Mouse (Mus musculus): ENCODE measurements around the gene Nfatc2. TPM values are rescaled to one million over a fixed set of nuclear protein-coding genes. Genes with fewer than 3 reads are reported as not detected.
A peak's percentile ranks its signal among the peaks of the same experiment; 100 is the strongest.

The Nfatc2 gene
- polyA plus RNA-seq, 1 experiment from 2014 or later, result 3.3 TPM

- Histone ChIP-seq H3K27me3 (ENCODE audit: control insufficient read depth, insufficient read depth, low read length) (no peaks in the 10 kb centered on the region), H3K9ac (ENCODE audit: low read length) (no peak overlapping the region), H3K4me1 (ENCODE audit: control insufficient read depth, insufficient read depth, low read length) (no peaks in the 10 kb centered on the region), H3K27ac (ENCODE audit: low read length) (no peak overlapping the region), H3K4me2 (ENCODE audit: low read depth, low read length) (no peak overlapping the region), H3K36me3 (ENCODE audit: control insufficient read depth, insufficient read depth, low read length) (no peaks in the 10 kb centered on the region), H3K9me3 (replicated peaks; ENCODE audit: control insufficient read depth, low read length) (no peaks in the 10 kb centered on the region), H3K4me3 (replicated peaks; ENCODE audit: low read length) (no peak overlapping the region)
- WGBS, result 73% methylated on average over 6 of the region's 6 CpGs
- no peak for ATAC-seq (ENCODE audit: insufficient read depth, low FRiP score)
Observed at GRCm38 (mm10) chr2:168480692-168481091, 120.8 kb downstream of the Nfatc2 start.

GRCm38 (mm10) chr2:168479930-168480329, 121.5 kb downstream of the Nfatc2 start:
- H3K4me2 ChIP-seq (ENCODE audit: low read depth, low read length), result no peak overlapping the region
- no peaks in the 10 kb centered on the region for H3K36me3 ChIP-seq (ENCODE audit: control insufficient read depth, insufficient read depth, low read length)
- no peak for ATAC-seq (ENCODE audit: insufficient read depth, low FRiP score)
- WGBS, result 84% methylated on average over 15 of the region's 15 CpGs
- H3K4me1 ChIP-seq (ENCODE audit: control insufficient read depth, insufficient read depth, low read length), result no peaks in the 10 kb centered on the region
- no peak overlapping the region for H3K9ac ChIP-seq (ENCODE audit: low read length)
- H3K27me3 ChIP-seq (ENCODE audit: control insufficient read depth, insufficient read depth, low read length), result no peaks in the 10 kb centered on the region
- no peak overlapping the region for H3K4me3 ChIP-seq (replicated peaks; ENCODE audit: low read length)
- no peaks in the 10 kb centered on the region for H3K9me3 ChIP-seq (replicated peaks; ENCODE audit: control insufficient read depth, low read length)
- H3K27ac ChIP-seq (ENCODE audit: low read length), result no peak overlapping the region

DNA sequence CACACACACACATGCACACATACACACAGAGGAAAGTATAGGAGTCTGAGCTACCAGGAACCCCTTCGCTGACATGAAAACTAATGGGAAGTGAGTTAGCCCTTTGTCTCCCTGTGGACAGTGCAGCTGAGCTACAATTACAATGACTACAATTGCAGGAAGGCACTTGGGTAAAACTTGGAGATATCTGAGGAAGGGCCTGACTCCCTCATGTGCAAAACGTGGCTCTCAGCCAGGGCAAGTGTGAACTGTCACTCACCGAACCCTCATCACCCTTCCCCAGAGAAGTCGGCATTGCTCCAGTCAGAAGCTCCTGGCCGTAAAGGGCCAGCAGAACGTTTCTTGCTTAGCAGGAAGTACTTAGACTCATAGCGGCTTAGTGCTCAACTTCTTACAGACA, 123.0 kb downstream of the Nfatc2 start:
- no peak overlapping the region for H3K4me3 ChIP-seq (replicated peaks; ENCODE audit: low read length)
- H3K9ac ChIP-seq (ENCODE audit: low read length), result no peak overlapping the region
- peak; percentile 29; the same call in 1 of the 2 replicates for ATAC-seq (ENCODE audit: insufficient read depth, low FRiP score)
- 45% methylated on average over 7 of the region's 7 CpGs for WGBS
- no peak overlapping the region for H3K27ac ChIP-seq (ENCODE audit: low read length)
- H3K27me3 ChIP-seq (ENCODE audit: control insufficient read depth, insufficient read depth, low read length), result no peaks in the 10 kb centered on the region
- no peak overlapping the region for H3K4me2 ChIP-seq (ENCODE audit: low read depth, low read length)
- H3K36me3 ChIP-seq (ENCODE audit: control insufficient read depth, insufficient read depth, low read length), result no peaks in the 10 kb centered on the region
- no peaks in the 10 kb centered on the region for H3K9me3 ChIP-seq (replicated peaks; ENCODE audit: control insufficient read depth, low read length)
- 0 out of 2 replicates have a peak, but pooled peaks cover under 1% of the 10 kb centered on the region for H3K4me1 ChIP-seq (ENCODE audit: control insufficient read depth, insufficient read depth, low read length)

DNA sequence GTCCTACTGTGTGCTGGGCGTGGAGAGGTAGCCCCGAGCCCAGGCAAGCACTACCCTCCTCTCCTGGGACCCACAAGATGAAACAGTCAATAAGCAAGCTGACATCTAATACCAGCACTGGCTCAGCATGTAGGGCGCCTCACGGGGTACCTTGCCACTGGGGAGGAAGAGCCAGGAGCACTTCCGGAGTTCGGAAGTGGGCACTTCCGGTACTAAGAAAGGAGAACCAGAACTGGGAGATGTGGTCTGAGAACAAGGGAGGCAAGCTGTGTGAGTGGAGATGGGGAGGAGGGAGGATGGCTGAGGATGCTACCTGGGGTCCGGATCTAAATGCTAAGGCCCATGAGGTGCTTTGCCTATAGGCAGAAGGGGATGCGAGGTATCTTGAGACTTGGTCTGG, 128.0 kb downstream of the Nfatc2 start:
- WGBS, result 61% methylated on average over 9 of the region's 9 CpGs
- no peak overlapping the region for H3K27ac ChIP-seq (ENCODE audit: low read length)
- no peaks in the 10 kb centered on the region for H3K27me3 ChIP-seq (ENCODE audit: control insufficient read depth, insufficient read depth, low read length)
- H3K36me3 ChIP-seq (ENCODE audit: control insufficient read depth, insufficient read depth, low read length), result no peaks in the 10 kb centered on the region
- ATAC-seq (ENCODE audit: insufficient read depth, low FRiP score), result no peak
- H3K9ac ChIP-seq (ENCODE audit: low read length), result no peak overlapping the region; the same call in 1 of the 2 replicates
- H3K4me2 ChIP-seq (ENCODE audit: low read depth, low read length), result peak overlapping the region; percentile 48; the same call in 1 of the 2 replicates
- H3K9me3 ChIP-seq (replicated peaks; ENCODE audit: control insufficient read depth, low read length), result no peaks in the 10 kb centered on the region
- no peak overlapping the region for H3K4me3 ChIP-seq (replicated peaks; ENCODE audit: low read length)
- peaks cover 6% of the 10 kb centered on the region; the same call in 1 of the 2 replicates for H3K4me1 ChIP-seq (ENCODE audit: control insufficient read depth, insufficient read depth, low read length)

GRCm38 (mm10) chr2:168472899-168473298, 128.6 kb downstream of the Nfatc2 start:
- Histone ChIP-seq H3K27me3 (ENCODE audit: control insufficient read depth, insufficient read depth, low read length) (no peaks in the 10 kb centered on the region), H3K4me1 (ENCODE audit: control insufficient read depth, insufficient read depth, low read length) (peaks cover 6% of the 10 kb centered on the region; the same call in 1 of the 2 replicates), H3K27ac (ENCODE audit: low read length) (no peak overlapping the region), H3K4me3 (replicated peaks; ENCODE audit: low read length) (peak overlapping the region; percentile 38), H3K36me3 (ENCODE audit: control insufficient read depth, insufficient read depth, low read length) (no peaks in the 10 kb centered on the region), H3K9me3 (replicated peaks; ENCODE audit: control insufficient read depth, low read length) (no peaks in the 10 kb centered on the region), H3K9ac (ENCODE audit: low read length) (peak overlapping the region; percentile 62), H3K4me2 (ENCODE audit: low read depth, low read length) (peak overlapping the region; percentile 48)
- ATAC-seq (ENCODE audit: insufficient read depth, low FRiP score), result no peak
- 13% methylated on average over 16 of the region's 16 CpGs for WGBS

DNA sequence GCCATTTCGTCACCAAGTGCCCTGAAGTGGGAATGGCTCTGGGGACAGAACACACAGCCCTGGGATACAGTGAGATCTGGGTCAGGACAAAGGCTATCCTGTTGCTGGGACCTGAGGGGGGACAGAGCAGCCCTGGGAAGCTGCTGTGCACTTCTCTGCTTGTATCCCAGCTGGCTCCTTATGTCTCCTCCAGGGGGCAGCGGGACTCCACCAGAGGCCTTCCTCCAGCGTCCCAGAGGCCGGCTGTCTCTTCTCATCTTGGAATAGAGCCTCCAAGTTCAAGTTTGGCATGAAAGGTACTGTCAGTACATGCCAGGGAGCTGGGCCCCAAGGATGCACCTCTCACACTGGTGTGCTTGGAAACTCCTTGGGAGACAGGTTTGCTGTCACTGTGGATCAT, 132.4 kb downstream of the Nfatc2 start:
- ATAC-seq (ENCODE audit: insufficient read depth, low FRiP score), result peak; percentile 17; the same call in 1 of the 2 replicates

DNA sequence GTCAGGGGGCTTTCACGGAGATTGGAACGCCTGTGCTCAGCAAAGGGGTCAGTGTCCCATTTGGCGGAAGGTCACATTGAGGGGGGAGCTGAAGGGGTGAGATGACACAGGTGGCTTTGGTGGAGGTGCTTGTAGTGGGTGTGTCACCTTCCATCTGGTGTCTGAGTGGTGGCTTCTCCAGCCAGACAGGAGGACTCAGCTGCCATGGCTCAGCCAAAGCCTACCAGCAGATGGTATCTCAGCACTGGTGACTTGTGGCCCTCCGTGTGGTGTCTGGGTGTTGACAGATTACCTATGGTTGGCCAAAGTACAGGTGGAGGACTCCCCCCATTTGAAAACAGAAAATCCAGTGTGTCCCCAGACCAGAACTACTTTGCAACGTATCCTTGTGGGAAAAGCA, 134.3 kb downstream of the Nfatc2 start:
- no peak overlapping the region for H3K4me2 ChIP-seq (ENCODE audit: low read depth, low read length)
- WGBS, result 80% methylated on average over 5 of the region's 5 CpGs
- no peak for ATAC-seq (ENCODE audit: insufficient read depth, low FRiP score)
- no peak overlapping the region for H3K27ac ChIP-seq (ENCODE audit: low read length)
- H3K27me3 ChIP-seq (ENCODE audit: control insufficient read depth, insufficient read depth, low read length), result no peaks in the 10 kb centered on the region
- no peaks in the 10 kb centered on the region for H3K36me3 ChIP-seq (ENCODE audit: control insufficient read depth, insufficient read depth, low read length)
- H3K9me3 ChIP-seq (replicated peaks; ENCODE audit: control insufficient read depth, low read length), result no peaks in the 10 kb centered on the region
- H3K4me1 ChIP-seq (ENCODE audit: control insufficient read depth, insufficient read depth, low read length), result no peaks in the 10 kb centered on the region
- no peak overlapping the region for H3K9ac ChIP-seq (ENCODE audit: low read length)
- no peak overlapping the region for H3K4me3 ChIP-seq (replicated peaks; ENCODE audit: low read length)

More for the DNA sequence above, 132.4 kb downstream of the Nfatc2 start:
- no peak overlapping the region for H3K4me2 ChIP-seq (ENCODE audit: low read depth, low read length)
- H3K27me3 ChIP-seq (ENCODE audit: control insufficient read depth, insufficient read depth, low read length), result no peaks in the 10 kb centered on the region
- H3K27ac ChIP-seq (ENCODE audit: low read length), result no peak overlapping the region
- no peak overlapping the region for H3K4me3 ChIP-seq (replicated peaks; ENCODE audit: low read length)
- H3K9ac ChIP-seq (ENCODE audit: low read length), result no peak overlapping the region
- no peaks in the 10 kb centered on the region for H3K36me3 ChIP-seq (ENCODE audit: control insufficient read depth, insufficient read depth, low read length)
- H3K9me3 ChIP-seq (replicated peaks; ENCODE audit: control insufficient read depth, low read length), result no peaks in the 10 kb centered on the region
- peaks cover 6% of the 10 kb centered on the region; the same call in 1 of the 2 replicates for H3K4me1 ChIP-seq (ENCODE audit: control insufficient read depth, insufficient read depth, low read length)
- 14% methylated on average over 4 of the region's 4 CpGs for WGBS

GRCm38 (mm10) chr2:168466066-168466465, 135.4 kb downstream of the Nfatc2 start:
- Histone ChIP-seq H3K4me1 (ENCODE audit: control insufficient read depth, insufficient read depth, low read length) (no peaks in the 10 kb centered on the region), H3K27me3 (ENCODE audit: control insufficient read depth, insufficient read depth, low read length) (no peaks in the 10 kb centered on the region), H3K4me3 (replicated peaks; ENCODE audit: low read length) (no peak overlapping the region), H3K36me3 (ENCODE audit: control insufficient read depth, insufficient read depth, low read length) (no peaks in the 10 kb centered on the region), H3K9ac (ENCODE audit: low read length) (no peak overlapping the region), H3K27ac (ENCODE audit: low read length) (no peak overlapping the region), H3K9me3 (replicated peaks; ENCODE audit: control insufficient read depth, low read length) (no peaks in the 10 kb centered on the region), H3K4me2 (ENCODE audit: low read depth, low read length) (no peak overlapping the region)
- 54% methylated on average over 9 of the region's 9 CpGs for WGBS
- peak; percentile 41; the same call in 1 of the 2 replicates for ATAC-seq (ENCODE audit: insufficient read depth, low FRiP score)

GRCm38 (mm10) chr2:168465646-168466045, 135.8 kb downstream of the Nfatc2 start:
- no peak overlapping the region for H3K27ac ChIP-seq (ENCODE audit: low read length)
- H3K4me2 ChIP-seq (ENCODE audit: low read depth, low read length), result no peak overlapping the region
- 70% methylated on average over 5 of the region's 5 CpGs for WGBS
- H3K4me1 ChIP-seq (ENCODE audit: control insufficient read depth, insufficient read depth, low read length), result no peaks in the 10 kb centered on the region
- H3K9me3 ChIP-seq (replicated peaks; ENCODE audit: control insufficient read depth, low read length), result no peaks in the 10 kb centered on the region
- no peaks in the 10 kb centered on the region for H3K27me3 ChIP-seq (ENCODE audit: control insufficient read depth, insufficient read depth, low read length)
- H3K9ac ChIP-seq (ENCODE audit: low read length), result no peak overlapping the region
- no peak for ATAC-seq (ENCODE audit: insufficient read depth, low FRiP score)
- H3K4me3 ChIP-seq (replicated peaks; ENCODE audit: low read length), result no peak overlapping the region
- H3K36me3 ChIP-seq (ENCODE audit: control insufficient read depth, insufficient read depth, low read length), result no peaks in the 10 kb centered on the region
